Mouse (Mus musculus) MEL (cell line): ENCODE results near the gene Macrod1. TPM values are rescaled to one million over a fixed set of nuclear protein-coding genes. Genes with fewer than 3 reads are reported as not detected.

ENCODE experiments used
- DNase-seq: peaks from one replicate; pipeline ENCODE4 v3.0.0; 2011; ENCODE audit warnings: low read depth, low spot score
- H3K27ac ChIP-seq: 2 replicates; pipeline ENCODE4 v1.5.1; 2012; ENCODE audit warnings: low read depth, mild to moderate bottlenecking, control low read depth, low read length, moderate library complexity; ENCODE audit not compliant: control insufficient read depth
- H3K27me3 ChIP-seq, 2 experiments: fragments of 150-350 bp in 1 of 2; sonication (generic) in 1 of 2; 2 replicates each; pipeline ENCODE4 v1.6.1; 2012; ENCODE audit warnings: low read length in 2 of 2, mild to moderate bottlenecking in 2 of 2, improper control_type of control experiment in 1 of 2, moderate library complexity in 1 of 2; ENCODE audit not compliant: insufficient read depth in 2 of 2, control insufficient read depth in 1 of 2
- H3K36me3 ChIP-seq, 2 experiments: 2 replicates each; pipeline ENCODE4 v1.6.1; 2012 to 2014; ENCODE audit warnings: low read length in 2 of 2, improper control_type of control experiment in 1 of 2, inconsistent platforms in 1 of 2, mild to moderate bottlenecking in 1 of 2; ENCODE audit not compliant: insufficient read depth in 2 of 2, control insufficient read depth in 1 of 2
- H3K4me1 ChIP-seq, 2 experiments: fragments of 150-350 bp in 1 of 2; sonication (generic) in 1 of 2; 2 replicates each; pipeline ENCODE4 v1.6.1; 2012; ENCODE audit warnings: low read length in 2 of 2, improper control_type of control experiment in 1 of 2, mild to moderate bottlenecking in 1 of 2; ENCODE audit not compliant: insufficient read depth in 2 of 2, control insufficient read depth in 1 of 2
- H3K4me3 ChIP-seq, 2 experiments: fragments of 150-350 bp in 1 of 2; sonication (generic) in 1 of 2; 2 replicates each; pipeline ENCODE4 v1.5.1; 2012; ENCODE audit warnings: low read depth in 2 of 2, low read length in 2 of 2, mild to moderate bottlenecking in 2 of 2, moderate library complexity in 2 of 2, control low read depth in 1 of 2, improper control_type of control experiment in 1 of 2; ENCODE audit not compliant: control insufficient read depth in 1 of 2, insufficient read depth in 1 of 2
- H3K79me2 ChIP-seq: 2 replicates; pipeline ENCODE4 v1.6.1; 2012; ENCODE audit warnings: mild to moderate bottlenecking, low read length, moderate library complexity; ENCODE audit not compliant: control insufficient read depth, poor library complexity, insufficient read depth
- H3K9ac ChIP-seq: 2 replicates; pipeline ENCODE4 v1.6.1; 2012; ENCODE audit warnings: low read depth, mild to moderate bottlenecking, control low read depth, low read length, moderate library complexity; ENCODE audit not compliant: control insufficient read depth, poor library complexity, severe bottlenecking
- H3K9me3 ChIP-seq: fragments of 150-350 bp; sonication (generic); replicated peaks from 2 replicates; pipeline ENCODE4 v1.6.1; 2012; ENCODE audit warnings: mild to moderate bottlenecking, low read length, improper control_type of control experiment, moderate library complexity; ENCODE audit not compliant: insufficient read depth
- CHD1 ChIP-seq: IDR thresholded peaks from 2 replicates; pipeline ENCODE4 v1.6.1; 2012; ENCODE audit warnings: low read depth, mild to moderate bottlenecking, inconsistent platforms, low read length, improper control_type of control experiment
- CHD2 ChIP-seq: IDR thresholded peaks from 2 replicates; pipeline ENCODE4 v1.6.1; 2011; ENCODE audit warnings: low read length, improper control_type of control experiment
- ELF1 ChIP-seq: IDR thresholded peaks from 2 replicates; pipeline ENCODE4 v1.6.1; 2014; ENCODE audit warnings: low read depth, mild to moderate bottlenecking, inconsistent platforms, low read length, improper control_type of control experiment, moderate library complexity
- ETS1 ChIP-seq: IDR thresholded peaks from 2 replicates; pipeline ENCODE4 v1.6.1; 2012; ENCODE audit warnings: low read depth, mild to moderate bottlenecking, inconsistent platforms, low read length, improper control_type of control experiment, moderate library complexity
- GABPA ChIP-seq: IDR thresholded peaks from 2 replicates; pipeline ENCODE4 v1.6.1; 2012; ENCODE audit warnings: low read depth, mild to moderate bottlenecking, inconsistent platforms, low read length, improper control_type of control experiment, moderate library complexity
- GATA1 ChIP-seq: IDR thresholded peaks from 2 replicates; pipeline ENCODE4 v1.6.1; 2011; ENCODE audit warnings: low read depth, low read length, improper control_type of control experiment
- JUND ChIP-seq: IDR thresholded peaks from 2 replicates; pipeline ENCODE4 v1.6.1; 2011; ENCODE audit warnings: low read depth, mild to moderate bottlenecking, improper control_type of control experiment, low read length
- KAT2A ChIP-seq: conservative IDR thresholded peaks from 2 replicates; pipeline ENCODE4 v1.6.1; 2012; ENCODE audit warnings: low read depth, low read length, improper control_type of control experiment, inconsistent platforms
- MAX ChIP-seq: IDR thresholded peaks from 2 replicates; pipeline ENCODE4 v1.6.1; 2011; ENCODE audit warnings: low read length, improper control_type of control experiment
- MYC ChIP-seq: IDR thresholded peaks from 2 replicates; pipeline ENCODE4 v1.6.1; 2011; ENCODE audit warnings: low read depth, mild to moderate bottlenecking, low read length, improper control_type of control experiment, moderate library complexity
- NRF1 ChIP-seq: IDR thresholded peaks from 2 replicates; pipeline ENCODE4 v1.6.1; 2014; ENCODE audit warnings: low read depth, mild to moderate bottlenecking, inconsistent platforms, low read length, improper control_type of control experiment, moderate library complexity; ENCODE audit not compliant: poor library complexity, insufficient read depth, severe bottlenecking
- POLR2A ChIP-seq, 2 experiments: IDR thresholded peaks; 2 replicates each; pipeline ENCODE4 v1.6.1; 2011 to 2012; ENCODE audit warnings: low read length in 2 of 2, mild to moderate bottlenecking in 2 of 2, control low read depth in 1 of 2, improper control_type of control experiment in 1 of 2, low read depth in 1 of 2, moderate library complexity in 1 of 2; ENCODE audit not compliant: control insufficient read depth in 1 of 2, insufficient read depth in 1 of 2, poor library complexity in 1 of 2
- RAD21 ChIP-seq: IDR thresholded peaks from 2 replicates; pipeline ENCODE4 v1.6.1; 2011; ENCODE audit warnings: mild to moderate bottlenecking, low read depth, low read length, improper control_type of control experiment
- SMC3 ChIP-seq: IDR thresholded peaks from 2 replicates; pipeline ENCODE4 v1.6.1; 2011; ENCODE audit warnings: low read depth, low read length, improper control_type of control experiment
- TAL1 ChIP-seq: IDR thresholded peaks from 2 replicates; pipeline ENCODE4 v1.6.1; 2012; ENCODE audit warnings: mild to moderate bottlenecking, inconsistent platforms, low read length, moderate library complexity, mixed read lengths
- ZC3H11A ChIP-seq: IDR thresholded peaks from 2 replicates; pipeline ENCODE4 v1.6.1; 2012; ENCODE audit warnings: low read depth, mild to moderate bottlenecking, inconsistent platforms, low read length, improper control_type of control experiment
- ZKSCAN1 ChIP-seq: IDR thresholded peaks from 2 replicates; pipeline ENCODE4 v1.6.1; 2012; ENCODE audit warnings: low read depth, mild to moderate bottlenecking, inconsistent platforms, low read length, improper control_type of control experiment, moderate library complexity
- ZMIZ1 ChIP-seq: IDR thresholded peaks from 2 replicates; pipeline ENCODE4 v1.6.1; 2012; ENCODE audit warnings: low read depth, mild to moderate bottlenecking, inconsistent platforms, low read length, improper control_type of control experiment, moderate library complexity
- polyA plus RNA-seq, 2 experiments: library from polyadenylated mRNA; stranded (reverse) in 1 of 2; unstranded in 1 of 2; fragments of >175 nt in 1 of 2; fragments of >200 nt in 1 of 2; gene quantifications; 2 replicates each; pipeline versions ENCODE4 v1.2.1 to v1.2.4; 2012; ENCODE audit warnings: low replicate concordance in 2 of 2, low read depth in 1 of 2; ENCODE audit not compliant: insufficient read length in 2 of 2, insufficient read depth in 1 of 2, missing spikeins in 1 of 2
- total RNA-seq: library from RNA; depleted of rRNA; stranded (reverse); fragments of 300-350 nt; gene quantifications from 2 replicates; pipeline ENCODE4 v1.2.3, GENCODE M21; 2012

Gene Macrod1
- total and polyA plus RNA-seq, 3 experiments, result 4.5 to 15.7 TPM; not detected in 1

DNA sequence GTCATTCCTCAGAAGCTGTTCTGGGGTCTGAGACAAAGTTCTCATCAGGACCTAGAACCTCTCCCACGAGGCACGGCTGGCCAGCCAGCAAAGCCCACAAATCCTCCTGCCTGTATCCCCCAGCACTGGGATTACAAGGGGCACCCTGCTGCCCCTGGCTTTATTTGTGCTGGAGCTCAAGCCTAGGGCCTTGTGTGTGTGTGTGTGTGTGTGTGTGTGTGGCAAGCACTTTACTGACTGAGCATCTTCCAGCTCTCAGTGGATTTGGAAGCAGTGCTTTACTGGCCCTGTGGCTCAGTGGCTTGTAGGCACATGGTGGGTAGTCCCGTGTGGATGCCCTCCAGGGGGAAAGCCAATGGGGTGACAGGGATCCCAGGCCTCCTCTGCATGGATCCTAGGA, 56.0 kb downstream of the Macrod1 start:
- Histone ChIP-seq H3K9ac (no peak overlapping the region), H3K4me1 (peaks cover 12 to 17% of the 10 kb centered on the region in 2 experiments)

DNA sequence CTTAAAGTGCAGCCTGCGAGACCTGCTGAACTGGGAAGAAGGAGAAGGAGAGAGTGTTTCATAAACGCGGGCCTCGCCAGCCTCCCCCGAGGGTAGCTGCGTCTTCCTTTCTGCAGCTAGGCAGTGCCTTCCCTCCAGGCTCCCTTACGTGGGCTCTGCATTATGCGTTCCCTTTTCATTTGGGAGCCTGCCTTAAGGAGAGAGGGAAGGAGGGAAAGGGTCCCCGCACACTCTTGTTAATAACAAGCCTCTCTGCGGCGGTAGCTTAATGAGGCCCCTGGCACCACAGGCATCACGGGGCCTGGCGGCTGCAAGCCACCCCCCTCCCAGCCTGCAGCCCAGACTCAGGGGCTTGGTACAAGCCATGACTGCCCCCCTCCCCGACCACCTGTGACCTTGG, 57.0 kb downstream of the Macrod1 start:
- H3K36me3 ChIP-seq, result peaks cover 0 to 17% of the 10 kb centered on the region in 2 experiments; a peak in 2 of 4 replicates
- no peak overlapping the region for H3K4me3 ChIP-seq
- H3K4me1 ChIP-seq, result peaks cover 12 to 25% of the 10 kb centered on the region in 2 experiments
- DNase-seq, result no peak
- no peaks in the 10 kb centered on the region for H3K27me3 ChIP-seq
- H3K27ac ChIP-seq, result no peak overlapping the region
- H3K9me3 ChIP-seq, result no peaks in the 10 kb centered on the region
- H3K9ac ChIP-seq, result no peak overlapping the region
- no peaks in the 10 kb centered on the region for H3K79me2 ChIP-seq
- TF ChIP-seq ZC3H11A (no peak), KAT2A (no peak), TAL1 (no peak), RAD21 (no peak), MAX (no peak), JUND (no peak), SMC3 (no peak), GABPA (no peak), MYC (no peak), ZMIZ1 (no peak), ZKSCAN1 (no peak), POLR2A (IDR thresholded peaks at IDR 0.05; ENCODE audit: control insufficient read depth in 1 of 2, insufficient read depth in 1 of 2, low read depth in 1 of 2, low read length in 2 of 2, poor library complexity in 1 of 2) (no peak), ELF1 (no peak), GATA1 (no peak), ETS1 (no peak), CHD2 (no peak), NRF1 (no peak)

More for the DNA sequence above, 56.0 kb downstream of the Macrod1 start:
- Histone ChIP-seq H3K9me3 (no peaks in the 10 kb centered on the region), H3K79me2 (no peaks in the 10 kb centered on the region), H3K4me3 (no peak overlapping the region), H3K27me3 (no peaks in the 10 kb centered on the region), H3K27ac (no peak overlapping the region), H3K36me3 (peaks cover 0 to 10% of the 10 kb centered on the region in 2 experiments; a peak in 2 of 4 replicates)
- TF ChIP-seq SMC3 (no peak), CHD1 (no peak)
- no peak for DNase-seq
